Mouse (Mus musculus): ENCODE results near the gene Ubl4b. TPM values are rescaled to one million over a fixed set of nuclear protein-coding genes. Genes with fewer than 3 reads are reported as not detected.

Gene Ubl4b
- polyA plus RNA-seq (2015; fragmentation: Nextera tagmentation; extraction: Ambion mirVana) = not detected in 2 replicates

GRCm38 (mm10) chr3:107554842-107555241 is at the start of gene Ubl4b:
Gene Ubl4b, minus strand, starts transcription at chr3:107555073.

DNA sequence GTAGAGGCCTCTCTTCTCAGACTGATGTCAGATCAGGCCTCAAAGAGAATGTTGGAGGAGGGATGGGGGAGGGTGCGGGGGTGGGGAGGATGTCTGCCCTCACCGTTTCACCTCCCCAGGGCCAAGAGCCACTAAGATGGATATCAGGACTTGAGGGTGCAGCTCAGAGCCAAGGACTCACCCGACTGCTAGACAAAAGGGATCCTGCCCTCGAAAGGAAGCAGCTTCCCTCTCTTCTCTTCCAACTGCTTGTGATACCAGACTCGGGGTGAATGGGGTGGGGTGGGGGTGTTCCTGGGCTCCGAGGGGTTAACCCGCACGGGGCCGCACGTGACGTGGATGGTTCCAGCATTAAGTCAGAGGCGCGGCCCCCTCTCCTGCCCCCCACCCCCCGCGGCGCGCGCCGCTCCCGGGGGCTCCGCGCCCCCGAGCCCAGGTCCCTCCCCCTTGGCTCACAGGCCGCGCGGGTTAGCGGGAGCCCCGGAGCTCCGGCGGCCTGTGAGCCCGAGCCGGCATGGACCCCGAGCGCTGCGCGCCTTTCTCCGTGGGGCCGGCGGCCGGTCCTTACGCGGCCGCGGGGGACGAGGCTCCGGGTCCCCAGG is 39.9 kb upstream of the Ubl4b start, which contains the start of gene Alx3:
TSS of gene Alx3 (plus strand) at position 370 of the 602 bp plus-strand sequence.

GRCm38 (mm10) chr3:107517631-107518108 is 37.2 kb downstream of the Ubl4b start, which contains the start of gene Slc6a17:
Gene Slc6a17, minus strand, starts transcription at chr3:107518018.

Other genes with a start within 250 kb of the Ubl4b start
- 13.9 and 14.6 TPM in 2 replicates for gene Rbm15, start 221.4 kb downstream of the Ubl4b start, polyA plus RNA-seq (2015; fragmentation: Nextera tagmentation; extraction: Ambion mirVana)
- 0.06 and 0.10 TPM in 2 replicates for gene Kcnc4, start 95.5 kb downstream of the Ubl4b start, polyA plus RNA-seq (2015; fragmentation: Nextera tagmentation; extraction: Ambion mirVana)
- gene Slc6a17, start 37.1 kb downstream of the Ubl4b start, polyA plus RNA-seq (2015; fragmentation: Nextera tagmentation; extraction: Ambion mirVana) = 0.05 and 0.07 TPM in 2 replicates
- not detected in 2 replicates for gene Alx3, start 40.0 kb upstream of the Ubl4b start, polyA plus RNA-seq (2015; fragmentation: Nextera tagmentation; extraction: Ambion mirVana)
- not detected in 2 replicates for gene Gm10961, start 76.2 kb upstream of the Ubl4b start, polyA plus RNA-seq (2015; fragmentation: Nextera tagmentation; extraction: Ambion mirVana)
- gene Strip1, start 76.6 kb upstream of the Ubl4b start, polyA plus RNA-seq (2015; fragmentation: Nextera tagmentation; extraction: Ambion mirVana) = 11.6 and 14.1 TPM in 2 replicates
- 33.3 and 36.4 TPM in 2 replicates for gene Ahcyl1, start 141.5 kb upstream of the Ubl4b start, polyA plus RNA-seq (2015; fragmentation: Nextera tagmentation; extraction: Ambion mirVana)
- gene Csf1, start 205.4 kb upstream of the Ubl4b start, polyA plus RNA-seq (2015; fragmentation: Nextera tagmentation; extraction: Ambion mirVana) = 28.8 and 36.6 TPM in 2 replicates